Comparison of ENCODE assay signal across 8 mouse cellular contexts in the genomic region with DNA sequence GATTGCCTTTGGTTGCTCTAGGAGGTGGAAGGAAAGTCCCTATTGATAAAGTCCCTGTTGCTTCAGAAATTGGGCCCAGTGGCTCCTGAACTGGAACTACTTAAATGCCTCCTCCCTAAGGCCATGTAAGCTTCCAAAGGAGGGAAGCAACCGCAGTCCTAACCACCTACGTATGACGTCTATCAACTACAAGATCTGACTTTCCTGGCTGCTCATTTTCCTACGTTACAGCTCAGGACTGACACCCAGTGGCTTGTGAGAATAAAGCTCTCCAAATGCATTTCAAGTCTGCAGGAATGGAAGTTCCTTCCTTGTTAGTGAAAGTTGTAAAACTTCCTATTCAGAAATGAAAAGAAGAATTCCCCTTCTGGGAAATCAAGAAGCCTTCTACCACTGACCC. TPM values are rescaled to one million over a fixed set of nuclear protein-coding genes. Genes with fewer than 3 reads are reported as not detected.
DNase-seq lines count a peak whose midpoint lies in the region.

No protein-coding gene starts in this region.

- DNase-seq in cerebellum, adult 18-20 months: peak; percentile 16 to 22
- no peak for DNase-seq in cerebellum, adult 11-12 months
- DNase-seq in layer of hippocampus, adult 11-12 months (ENCODE audit: low spot score): peak; percentile 24
- DNase-seq in layer of hippocampus, adult 8-10 months (ENCODE audit: low spot score in 2 of 2): no peak
- DNase-seq in brain, embryonic 18.5 days (ENCODE audit: low read depth, low spot score): peak; percentile 22
- DNase-seq in layer of hippocampus, adult 9-11 months: peak; percentile 16
- DNase-seq in retina, embryonic 14.5 days (ENCODE audit: low spot score): peak; percentile 54
- no peak for DNase-seq in urinary bladder, postnatal 36 days (ENCODE audit: low spot score in 2 of 2)

RNA-seq across cellular contexts. Expression of a gene that starts 8.6 kb away (rescaled TPM):
- 1 to 10 TPM in 1 of 4 experiments, under 1 TPM in 3; 0.47 to 1.5 (median 0.83) TPM for total RNA-seq in layer of hippocampus, adult 8-10 months (2022)

RNA-seq across cellular contexts. Expression of a gene that starts 38.0 kb away (rescaled TPM):
- total RNA-seq in layer of hippocampus, adult 8-10 months (2022): 10 to 100 TPM; 39.0 to 50.9 (median 43.6) TPM

Comparison
In these comparisons a context has a peak if more than half of its experiments do, and no peak if none do; other contexts are left out.
1. DNase-seq: peak in cerebellum, adult 18-20 months (2 of 2), layer of hippocampus, adult 11-12 months (single experiment), brain, embryonic 18.5 days (single experiment), layer of hippocampus, adult 9-11 months (single experiment) and retina, embryonic 14.5 days (single experiment); none in cerebellum, adult 11-12 months (single experiment), layer of hippocampus, adult 8-10 months (0 of 2) and urinary bladder, postnatal 36 days (0 of 2).